Mouse (Mus musculus) c-Kit-negative CD71-positive TER-119-positive erythroid progenitor cells, embryonic 14.5 days (primary cell): ENCODE measurements around the gene 1700123O20Rik.

ENCODE experiments used
- DNase-seq: peaks from one replicate; pipeline ENCODE4 v3.0.0-alpha.2; 2013; ENCODE audit warnings: low read depth, low spot score

Gene 1700123O20Rik

DNA sequence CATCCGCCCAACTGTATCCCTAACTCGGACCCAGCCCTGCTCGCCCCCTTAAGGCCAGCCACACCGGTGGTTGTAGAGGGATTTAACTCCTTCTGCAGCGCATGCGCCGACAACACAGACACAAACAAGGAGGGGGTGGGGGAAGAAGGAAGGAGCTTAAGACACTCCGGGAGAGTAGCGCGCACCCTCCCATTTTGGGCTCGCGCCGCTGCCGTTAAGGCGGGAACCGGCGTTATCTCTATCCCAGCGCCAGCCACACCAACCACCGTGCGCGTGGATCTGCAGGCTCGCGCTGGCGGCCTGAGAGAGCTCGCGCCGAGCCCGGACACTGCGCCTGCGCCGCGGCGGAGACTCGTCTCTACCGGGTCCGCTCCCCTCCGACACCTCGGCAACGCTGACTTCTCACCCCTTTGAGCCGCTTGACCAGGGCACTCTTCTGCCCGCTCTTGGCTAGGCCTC, at the start of gene 1700123O20Rik:
Gene 1700123O20Rik (plus strand): TSS at position 154 of the 459 bp plus-strand sequence.
- DNase-seq: peak; percentile 84

DNA sequence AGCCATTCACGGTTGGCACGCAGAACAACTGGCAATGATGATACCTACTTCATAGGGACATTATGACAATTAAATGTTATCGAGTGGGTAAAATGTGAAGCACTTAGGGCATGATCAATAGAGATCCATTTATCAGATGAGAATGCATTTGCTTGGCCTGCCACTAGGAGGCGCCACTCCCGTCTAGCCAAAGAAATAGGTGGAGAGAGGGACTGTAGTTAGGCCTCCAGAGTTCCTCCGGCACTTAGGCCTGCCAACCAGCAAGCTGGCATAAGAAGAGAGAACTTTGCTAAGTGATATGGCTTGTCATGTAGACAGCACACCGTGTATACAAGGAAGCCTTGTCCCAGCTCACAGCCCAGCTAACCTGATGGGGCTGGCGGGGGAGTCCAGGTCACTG, 49.1 kb upstream of the 1700123O20Rik start:
- no peak for DNase-seq

DNA sequence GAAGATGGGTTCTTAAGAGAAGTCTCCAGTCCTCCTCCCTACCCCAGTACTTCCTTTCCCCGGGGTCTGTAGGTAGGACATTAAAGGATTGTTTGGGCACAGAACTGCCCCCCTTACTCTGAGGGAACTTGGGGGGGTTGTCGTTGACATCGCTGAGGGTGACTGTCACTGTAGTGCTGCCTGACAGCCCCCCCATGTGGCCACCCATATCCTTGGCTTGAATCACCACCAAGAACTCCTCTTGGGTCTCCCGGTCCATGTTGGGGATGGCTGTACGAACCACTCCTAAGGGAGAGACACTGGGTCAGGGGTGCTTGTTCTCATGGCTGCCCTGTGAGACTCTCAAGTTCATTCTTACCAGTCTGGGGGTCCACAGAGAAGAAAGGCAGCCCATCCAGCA, 47.8 kb upstream of the 1700123O20Rik start:
- no peak for DNase-seq

DNA sequence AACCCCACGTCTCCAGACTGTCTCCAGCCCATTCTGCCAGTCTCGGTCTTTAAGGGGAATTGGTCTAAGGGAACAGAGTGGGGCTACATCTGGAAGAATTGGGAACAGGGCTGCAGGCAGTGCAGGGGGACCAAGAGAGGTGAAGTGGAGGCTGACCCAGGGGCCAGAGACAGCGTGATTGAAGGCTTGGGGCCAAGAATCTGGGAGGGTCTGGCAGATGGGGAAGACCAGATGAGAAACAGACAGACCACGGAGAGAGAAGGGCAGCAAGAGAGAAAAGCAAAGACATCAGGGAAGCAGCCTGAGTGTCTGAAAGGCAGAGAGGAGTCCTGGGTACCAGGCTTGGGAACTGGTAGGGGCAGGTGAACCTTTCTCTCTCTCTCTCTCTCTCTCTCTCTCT, 45.9 kb upstream of the 1700123O20Rik start:
- DNase-seq: no peak

DNA sequence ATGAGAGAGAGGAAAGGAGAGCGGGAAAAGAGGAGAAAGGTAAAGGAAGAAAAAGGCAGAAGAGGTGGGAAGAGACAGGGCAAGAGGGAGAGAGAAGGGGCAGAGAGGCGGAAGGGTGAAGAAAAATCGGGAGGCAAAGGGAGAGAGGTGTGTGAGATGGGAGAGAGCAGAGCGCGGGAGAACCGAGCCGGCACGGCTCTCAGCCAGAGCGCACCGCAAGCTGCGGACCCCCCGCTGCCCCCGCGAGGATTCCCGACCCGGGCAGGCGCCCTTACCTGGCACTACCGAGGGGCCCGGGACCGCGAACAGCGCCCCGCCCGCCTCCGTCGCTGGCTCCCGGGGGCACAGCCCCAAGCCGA, 45.1 kb upstream of the 1700123O20Rik start, which contains the start of gene Gm17606:
Gene Gm17606 (plus strand): TSS at position 7 of the 359 bp plus-strand sequence.
- DNase-seq: no peak

DNA sequence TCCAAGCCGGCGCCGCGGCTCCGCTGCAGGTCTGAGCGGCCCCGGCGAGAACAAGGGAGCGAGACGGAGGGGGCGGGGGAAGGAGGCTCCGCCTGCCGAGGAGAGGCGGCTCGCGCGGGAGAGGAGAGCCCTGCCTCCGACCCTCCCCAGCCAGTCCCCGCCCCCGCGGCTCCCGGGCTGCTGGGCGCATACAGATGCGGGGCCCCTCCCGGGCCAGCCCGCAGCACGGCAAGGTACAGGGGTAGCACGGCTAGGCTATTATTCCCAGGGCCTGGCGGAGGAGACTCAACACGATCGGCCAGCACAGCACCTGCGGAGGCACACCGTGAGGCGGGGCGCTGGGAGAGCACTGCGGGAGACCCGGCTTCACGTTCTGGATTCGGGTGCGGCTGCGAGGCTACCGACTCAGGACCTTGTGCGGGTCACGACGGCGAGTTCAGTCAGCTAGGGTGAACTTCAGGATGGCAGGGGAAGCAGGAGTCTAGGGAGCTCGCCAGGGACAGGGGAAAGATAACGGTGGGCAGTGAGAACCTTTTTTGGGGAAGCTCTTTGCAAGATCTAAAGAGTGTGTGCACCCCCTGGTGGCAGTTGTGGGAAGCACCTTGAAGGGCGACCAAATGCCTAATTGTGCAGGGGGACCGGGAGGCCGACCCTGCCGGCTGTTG, 44.6 kb upstream of the 1700123O20Rik start, which contains the start of gene Cdh24:
Gene Cdh24 (minus strand): TSS at position 60 of the 665 bp plus-strand sequence.
- peak; percentile 72 for DNase-seq

DNA sequence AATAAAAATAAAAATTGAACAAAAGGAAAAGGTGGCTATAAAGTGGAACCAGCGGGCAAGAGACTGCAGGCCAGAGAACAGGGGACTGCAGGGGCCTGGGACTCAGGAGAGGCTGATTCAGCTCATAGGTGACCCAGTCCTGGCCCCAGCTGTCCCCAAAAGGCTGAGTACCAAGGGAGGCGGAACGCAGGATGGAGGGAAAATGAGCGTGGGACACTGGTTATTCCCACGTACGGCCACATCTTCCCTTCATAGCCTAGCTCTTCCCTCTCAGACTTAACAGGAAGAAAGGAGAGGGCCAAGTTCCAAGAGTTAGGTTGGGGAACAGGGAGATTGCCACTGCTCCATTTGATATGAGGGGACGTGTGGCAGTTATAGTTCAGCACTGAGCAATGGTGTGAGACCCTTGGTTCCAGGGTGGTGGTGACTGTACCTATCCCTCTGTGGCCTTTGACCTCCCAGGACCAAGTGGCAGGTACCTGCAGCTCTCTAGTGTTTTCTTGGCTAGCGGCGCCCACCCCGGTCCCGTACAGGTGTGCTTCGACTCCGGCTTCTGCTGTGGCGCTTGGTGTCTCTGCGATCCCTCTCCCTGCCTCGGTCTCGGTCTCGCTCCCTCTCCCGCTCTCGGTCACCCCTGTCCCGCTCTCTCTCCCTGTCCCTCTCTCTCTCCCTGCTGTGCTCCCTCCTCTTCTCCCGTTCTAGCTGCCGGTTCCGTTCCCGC, 43.6 kb upstream of the 1700123O20Rik start:
- DNase-seq: no peak

DNA sequence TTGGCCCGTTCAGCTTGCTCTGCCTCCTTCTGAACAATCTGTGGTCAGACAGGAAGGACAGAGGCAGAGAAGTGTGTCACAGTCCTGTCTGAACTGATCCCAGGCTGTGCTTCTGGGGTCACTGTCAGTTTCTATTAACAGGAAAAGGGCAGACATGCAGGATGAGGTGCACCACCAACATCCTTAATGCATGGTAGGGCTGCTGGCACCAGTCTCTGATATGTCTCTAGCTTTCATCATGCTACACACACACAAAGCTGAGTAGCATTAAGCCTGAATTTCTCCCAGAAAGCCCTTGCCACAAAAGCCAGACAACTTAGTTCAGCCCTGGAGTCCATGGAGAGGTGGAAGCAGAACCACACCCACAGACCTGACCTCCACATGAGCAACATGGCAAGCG, 43.0 kb upstream of the 1700123O20Rik start:
- DNase-seq: no peak

DNA sequence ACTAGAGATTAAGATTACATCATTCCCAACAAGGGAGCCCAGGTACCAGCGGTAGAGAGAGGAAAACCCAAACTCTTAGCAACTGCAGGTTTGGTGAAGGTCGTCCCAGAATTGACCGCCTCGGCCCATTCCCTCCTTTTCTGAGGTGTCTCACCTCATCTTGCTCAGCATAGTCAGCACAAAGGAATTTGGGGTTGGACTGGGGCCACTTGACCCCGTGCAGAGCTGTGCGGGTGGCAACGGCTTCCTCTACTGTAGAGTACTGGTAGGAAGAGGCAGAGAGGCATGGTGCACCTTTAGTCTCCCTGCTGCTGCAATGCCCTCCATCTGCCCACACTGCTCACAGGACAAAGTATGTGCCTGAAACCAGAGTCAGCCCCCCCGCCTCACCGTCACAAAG, 41.7 kb upstream of the 1700123O20Rik start:
- no peak for DNase-seq

DNA sequence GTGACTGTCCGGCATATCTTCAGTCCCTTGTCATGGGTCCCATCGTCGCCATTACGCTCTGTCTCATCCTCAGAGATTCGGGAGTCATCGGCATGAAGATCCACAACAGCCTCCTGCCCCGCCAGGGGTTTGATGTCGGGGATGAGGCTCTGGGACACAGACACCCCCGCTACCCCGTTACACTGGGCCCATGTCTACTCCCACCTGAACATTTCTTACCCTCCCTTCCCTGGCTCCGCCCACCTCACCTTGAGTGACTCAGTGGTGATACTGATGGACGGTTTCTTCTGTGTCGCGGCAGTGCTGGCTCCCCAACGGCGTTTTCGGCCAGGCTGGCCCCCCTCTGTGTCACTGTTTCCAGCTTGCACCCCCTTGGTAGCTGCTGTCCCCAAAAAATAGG, 39.6 kb upstream of the 1700123O20Rik start:
- DNase-seq: no peak

DNA sequence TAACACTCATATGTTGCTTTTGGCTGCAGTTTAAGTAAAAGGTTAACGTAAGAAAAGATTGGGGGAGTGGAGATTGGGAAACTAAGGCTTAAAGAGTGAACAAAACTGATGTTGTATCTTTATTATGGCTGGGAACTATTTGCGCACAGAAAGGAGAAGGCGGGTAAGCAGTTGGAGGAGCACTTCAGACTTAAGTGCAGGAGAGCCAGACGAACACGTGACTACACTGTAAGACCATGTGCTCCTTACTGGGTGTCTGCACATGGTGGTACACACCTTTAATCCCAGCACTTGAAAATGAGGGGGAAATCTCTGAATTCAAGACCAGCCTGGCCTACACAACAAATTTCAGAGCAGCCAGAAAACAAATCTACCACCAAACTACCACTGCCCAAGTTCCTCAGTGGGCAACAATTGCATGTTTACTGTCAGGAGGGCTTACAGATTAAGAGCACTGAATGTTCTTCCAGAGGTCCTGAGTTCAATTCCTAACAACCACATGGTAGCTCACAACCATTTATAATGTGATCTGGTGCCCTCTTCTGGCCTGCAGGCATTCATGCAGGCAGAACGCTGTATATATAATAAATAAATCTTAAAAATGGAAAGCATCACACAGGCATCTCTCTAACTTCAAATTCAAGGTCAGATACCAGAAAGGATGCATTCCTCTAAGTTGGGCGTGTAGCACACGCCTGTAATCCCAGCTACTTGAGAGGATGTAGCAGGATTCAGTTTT, 38.9 kb upstream of the 1700123O20Rik start:
- no peak for DNase-seq

DNA sequence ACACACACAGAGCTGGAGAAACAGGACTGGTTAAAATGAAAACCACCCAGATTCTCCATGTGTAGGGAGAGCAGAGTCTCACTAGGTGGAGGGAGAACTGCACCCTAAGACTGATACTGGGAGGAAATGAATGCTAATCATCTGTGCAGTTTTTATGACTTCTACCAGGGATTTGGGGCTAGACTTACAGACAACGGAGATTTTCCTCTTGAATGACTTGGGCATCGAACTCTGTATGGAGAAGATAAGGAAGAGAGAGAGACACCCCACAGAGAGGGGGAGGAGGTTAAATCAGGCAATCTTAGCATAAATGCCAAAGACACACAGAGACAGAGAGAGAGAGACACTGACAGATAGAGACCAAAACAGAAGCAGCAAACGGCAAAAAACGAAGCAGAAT, 38.1 kb upstream of the 1700123O20Rik start:
- DNase-seq: no peak

DNA sequence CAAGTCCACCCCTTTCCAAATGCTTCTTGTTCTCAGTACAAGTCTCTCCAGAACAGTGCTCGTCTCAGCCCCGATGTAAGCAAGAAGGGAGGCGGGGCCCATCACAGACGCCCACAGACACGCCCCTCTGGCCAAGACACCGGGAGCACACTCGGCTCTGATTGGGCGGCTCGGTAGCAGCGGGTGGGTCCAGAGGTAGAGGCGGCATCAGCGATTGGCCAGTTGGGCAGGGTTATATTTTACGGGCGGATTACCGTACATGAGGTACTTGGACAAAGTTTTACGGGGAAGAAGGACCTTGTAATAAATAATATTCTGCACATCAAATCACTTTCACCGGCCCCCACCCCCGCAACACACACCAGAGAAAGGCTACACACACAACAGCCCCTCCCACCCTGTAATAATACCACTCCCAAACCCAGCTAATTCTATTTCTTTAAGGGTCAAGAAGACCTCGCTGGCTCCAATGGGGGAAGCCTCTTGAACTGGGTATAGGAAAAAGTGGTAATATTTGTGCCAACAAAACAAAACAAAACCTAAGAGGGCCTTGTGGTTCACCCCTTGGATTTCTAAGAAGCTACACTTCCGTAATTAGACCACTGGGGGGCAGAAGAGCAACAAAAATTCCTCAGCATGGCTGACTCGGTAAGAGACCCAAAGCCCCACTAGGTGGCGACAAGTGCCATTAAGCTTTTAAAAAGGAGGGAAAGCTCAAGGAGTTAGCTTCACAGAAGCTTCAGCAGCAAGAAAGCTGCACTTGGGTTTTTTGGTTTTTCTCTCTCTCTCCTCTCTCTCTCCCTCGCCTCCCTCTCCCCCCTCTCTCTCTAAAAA, 35.2 kb upstream of the 1700123O20Rik start:
- peak; percentile 89 for DNase-seq

DNA sequence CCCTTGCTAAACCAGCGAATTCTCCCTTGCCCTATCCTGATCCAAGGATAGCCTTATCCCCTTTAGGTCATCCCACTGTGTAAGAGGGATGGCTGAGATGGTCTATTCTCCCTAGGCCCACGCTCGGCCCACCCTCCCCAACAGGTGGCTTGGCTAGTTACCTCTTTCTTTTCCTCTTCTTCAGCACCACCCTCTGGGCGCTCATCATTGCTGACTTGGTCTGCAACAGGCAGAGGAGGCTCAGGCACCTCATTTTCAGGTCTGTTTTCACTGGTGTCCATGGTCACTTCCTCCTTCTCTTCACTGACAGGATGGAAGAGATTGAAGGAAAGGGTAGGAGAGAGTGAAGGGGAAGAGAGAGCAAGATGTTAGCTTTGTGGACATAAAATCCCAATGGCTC, 34.5 kb upstream of the 1700123O20Rik start:
- DNase-seq: no peak

DNA sequence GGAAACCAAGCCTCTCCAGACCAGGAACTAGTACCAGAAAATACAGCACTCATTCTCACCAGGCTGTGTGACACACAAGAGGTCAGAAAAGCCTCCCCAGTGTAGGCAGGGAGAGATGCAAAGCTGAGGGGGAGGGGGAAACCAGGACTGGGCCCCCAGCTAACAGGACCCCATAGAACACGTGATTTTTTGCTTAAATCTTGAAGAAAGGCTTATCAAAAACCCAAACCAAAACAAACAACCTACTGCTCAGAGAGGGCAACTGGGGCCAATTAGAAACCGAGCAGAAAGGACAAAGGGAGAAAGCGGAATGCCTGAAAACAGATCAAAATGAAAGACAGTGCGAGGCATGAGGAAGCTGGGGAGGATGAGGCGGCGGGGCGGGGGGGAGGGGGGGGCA, 33.2 kb upstream of the 1700123O20Rik start:
- DNase-seq: no peak

DNA sequence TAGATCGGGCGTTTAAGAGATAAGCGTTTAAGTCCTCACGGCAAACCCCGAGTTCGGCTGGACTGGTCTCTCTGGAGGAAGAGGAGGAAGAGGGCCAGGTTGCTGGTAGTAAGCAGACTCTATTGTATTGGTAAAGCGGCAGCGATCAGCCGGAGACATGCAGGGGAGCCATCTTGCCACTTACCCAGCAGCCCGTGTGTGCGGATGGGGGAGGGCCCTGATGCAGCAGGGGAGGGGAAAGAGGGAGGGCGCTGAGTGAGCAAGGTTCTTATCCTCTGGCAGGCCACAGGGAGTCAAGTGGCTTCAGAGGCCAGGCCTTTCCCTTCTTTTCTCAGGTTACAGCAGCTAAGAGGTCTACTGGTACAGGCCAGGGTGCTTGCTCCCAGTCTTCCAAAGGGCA, 32.5 kb upstream of the 1700123O20Rik start:
- DNase-seq: peak; percentile 68

DNA sequence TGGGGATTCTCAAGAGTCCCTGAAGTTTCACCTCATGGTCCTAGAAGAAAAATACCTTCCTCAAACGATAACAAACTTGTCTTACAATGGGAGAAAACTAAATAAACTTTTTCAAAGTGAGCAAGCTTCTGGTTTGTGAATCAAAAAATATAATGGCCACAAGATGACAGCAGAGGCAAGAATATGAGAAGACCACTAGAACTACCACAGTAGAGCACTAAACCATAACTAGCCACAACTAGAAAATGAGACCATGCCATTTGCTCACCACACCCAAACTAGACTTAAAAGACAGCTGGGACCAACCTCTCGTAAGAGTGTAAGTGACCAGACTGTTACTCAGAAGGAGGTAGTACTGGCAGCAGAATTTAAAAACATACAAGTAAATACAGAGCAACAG, 26.0 kb upstream of the 1700123O20Rik start:
- DNase-seq: peak; percentile 60

DNA sequence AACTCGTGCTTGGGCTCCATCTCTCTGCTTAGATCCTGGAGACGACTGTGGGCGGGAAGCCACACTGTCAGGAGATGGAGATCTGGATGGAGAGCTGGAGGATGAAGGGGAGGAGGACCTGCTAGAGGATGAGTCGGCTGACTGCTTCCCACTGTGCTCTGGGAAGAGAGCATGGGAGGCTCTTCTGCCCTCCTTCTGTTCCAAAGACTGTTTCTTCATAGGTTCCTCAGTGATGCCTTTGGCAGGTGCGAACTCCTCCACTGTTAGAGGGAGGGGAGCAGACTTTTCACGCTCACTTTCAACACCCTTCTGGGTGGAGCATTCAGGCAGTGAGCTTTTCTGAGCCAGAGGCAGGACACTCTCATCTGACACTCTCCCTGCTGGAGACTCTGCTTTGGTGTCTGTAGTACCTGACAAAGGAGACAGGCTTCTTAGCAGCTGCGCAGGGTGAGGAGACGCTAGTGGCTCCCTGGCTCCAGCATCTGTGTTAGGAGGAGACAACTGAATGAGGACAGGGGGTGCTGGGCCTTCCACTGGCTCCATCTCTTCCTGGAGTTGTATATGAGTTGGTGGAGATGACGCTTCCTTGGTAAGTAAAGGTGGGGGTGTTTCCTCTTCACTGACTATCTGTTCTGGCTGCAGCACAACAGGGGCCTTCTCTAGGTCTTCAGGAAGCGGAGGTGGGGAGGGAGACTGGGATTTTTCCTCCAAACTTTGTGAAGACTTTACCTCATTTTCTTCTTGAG, 21.4 kb upstream of the 1700123O20Rik start:
- DNase-seq: no peak

DNA sequence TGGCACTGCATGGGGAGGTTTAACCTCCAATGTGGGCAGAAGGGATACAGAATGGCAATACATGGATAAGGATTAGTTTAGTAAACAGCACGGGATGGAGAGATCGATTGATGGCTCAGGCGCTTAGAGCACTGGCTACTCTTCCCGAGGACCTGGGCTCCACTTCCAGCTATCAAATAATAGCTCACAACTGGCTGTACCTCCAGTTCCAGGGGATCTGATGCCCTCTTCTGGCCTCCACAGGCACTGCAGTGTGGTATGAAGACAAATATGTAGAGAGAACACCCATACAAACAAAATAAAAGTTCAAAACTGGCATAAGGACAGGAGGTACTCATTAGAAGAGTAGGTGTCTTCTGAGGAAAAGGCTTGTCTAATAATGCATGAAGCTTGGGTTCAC, 16.6 kb upstream of the 1700123O20Rik start:
- DNase-seq: no peak

DNA sequence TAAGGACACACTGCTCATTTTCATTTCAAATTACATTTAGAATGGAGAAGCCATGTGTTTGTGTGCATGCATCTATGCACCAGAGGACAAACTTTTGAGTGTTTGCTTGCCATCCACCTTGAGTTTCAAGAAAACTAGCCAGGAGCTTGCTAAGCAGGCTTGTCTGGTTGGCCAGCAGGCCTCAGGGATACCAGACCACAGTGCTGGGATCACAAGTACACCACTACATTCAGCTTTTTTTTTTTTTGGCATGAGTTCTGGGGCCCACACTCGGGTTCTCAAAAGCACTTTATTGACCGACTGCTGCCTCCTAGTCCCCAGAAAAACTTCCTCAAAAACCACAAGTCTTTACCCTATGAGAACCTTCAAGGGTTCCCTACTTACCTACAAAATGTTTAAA, 11.7 kb upstream of the 1700123O20Rik start:
- DNase-seq: no peak

DNA sequence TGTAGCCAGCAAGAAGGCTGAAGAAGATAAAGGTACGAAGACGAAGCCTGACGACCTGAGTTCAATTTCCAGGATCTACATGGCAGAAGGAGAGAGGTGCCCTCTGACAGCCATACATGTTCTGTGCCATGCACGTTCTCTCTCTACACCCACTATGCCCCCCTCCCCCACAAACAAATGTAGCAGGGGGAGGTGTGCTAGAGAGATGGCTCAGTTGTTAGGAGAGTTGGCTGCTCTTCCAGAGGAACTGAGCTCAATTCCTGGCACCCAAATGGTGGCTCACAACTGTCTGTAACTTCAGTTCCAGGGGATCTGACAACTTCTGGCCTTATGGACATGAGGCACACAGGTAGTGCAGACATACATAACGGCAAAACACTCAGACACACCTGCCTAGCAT, 9.7 kb upstream of the 1700123O20Rik start:
- no peak for DNase-seq
